Mouse (Mus musculus): ENCODE data around the gene Zscan18.
"Not testable (repeated sequence)": the region's sequence is repeated elsewhere in the genome, so short reads cannot be mapped to it uniquely, and the experiment has no call there.

The Zscan18 gene

DNA sequence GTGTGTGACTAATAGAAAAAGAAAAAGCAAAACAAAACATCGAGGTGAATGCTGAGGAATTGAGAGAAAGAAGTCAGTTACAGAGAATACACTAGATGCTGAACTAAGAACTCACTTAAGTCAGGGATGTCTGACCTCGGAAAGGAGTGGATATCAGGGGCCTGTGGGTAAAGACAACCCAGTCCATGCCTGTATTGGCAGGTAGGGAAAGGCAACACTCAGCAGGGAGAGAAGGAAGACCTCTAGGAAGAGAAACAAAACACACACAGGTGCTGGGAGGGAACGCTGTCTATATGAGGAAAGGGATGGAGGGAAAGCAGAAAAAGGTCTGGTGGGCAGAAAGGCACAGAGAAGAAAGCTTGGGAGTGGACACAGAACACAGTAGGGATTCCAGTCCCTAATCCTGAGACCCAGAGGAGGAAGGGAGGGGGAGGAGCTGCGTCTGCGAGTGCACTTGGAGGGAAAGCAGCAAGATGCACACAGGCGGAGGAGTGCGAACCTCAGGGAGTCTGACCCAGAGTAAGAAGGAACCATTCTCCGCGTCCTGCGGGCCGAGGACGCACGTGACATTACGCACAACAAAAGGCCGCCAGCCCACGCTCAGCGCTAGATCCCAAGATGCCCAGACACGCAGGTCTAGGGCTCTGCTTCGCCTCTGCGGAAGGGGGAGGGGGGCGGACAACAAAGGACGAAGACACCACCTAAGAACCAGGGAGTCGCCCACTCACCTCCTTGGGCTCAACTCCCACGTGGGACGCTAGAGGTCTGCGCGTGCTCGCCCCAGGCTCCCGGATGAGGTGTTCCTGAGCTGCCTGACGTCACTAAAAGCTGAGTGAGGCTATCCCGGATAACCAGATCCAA is at the start of gene Zscan18:
TSS of gene Zscan18 (minus strand) at position 770 of the 861 bp plus-strand sequence.
- DNase-seq = peak; percentile 75

DNA sequence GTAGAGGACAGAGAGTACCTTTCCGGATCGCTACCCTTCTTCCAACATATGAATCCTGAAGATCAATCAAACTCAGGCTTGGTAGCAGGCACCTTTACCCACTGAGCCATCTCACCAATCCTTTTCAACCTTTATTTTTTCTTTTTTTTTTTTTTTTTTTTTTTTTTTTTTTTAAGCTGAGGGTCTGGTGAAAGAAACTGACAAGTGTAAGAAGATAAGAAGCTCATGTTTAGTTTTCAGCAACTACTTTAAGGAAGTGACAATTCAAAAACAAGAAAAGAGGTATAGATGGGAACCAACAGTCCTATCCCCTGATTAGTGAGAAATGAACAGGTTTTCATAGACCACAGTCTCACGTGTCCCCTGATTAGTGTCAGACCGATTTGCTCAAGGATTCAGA is 32.3 kb upstream of the Zscan18 start:
- DNase-seq = no peak

DNA sequence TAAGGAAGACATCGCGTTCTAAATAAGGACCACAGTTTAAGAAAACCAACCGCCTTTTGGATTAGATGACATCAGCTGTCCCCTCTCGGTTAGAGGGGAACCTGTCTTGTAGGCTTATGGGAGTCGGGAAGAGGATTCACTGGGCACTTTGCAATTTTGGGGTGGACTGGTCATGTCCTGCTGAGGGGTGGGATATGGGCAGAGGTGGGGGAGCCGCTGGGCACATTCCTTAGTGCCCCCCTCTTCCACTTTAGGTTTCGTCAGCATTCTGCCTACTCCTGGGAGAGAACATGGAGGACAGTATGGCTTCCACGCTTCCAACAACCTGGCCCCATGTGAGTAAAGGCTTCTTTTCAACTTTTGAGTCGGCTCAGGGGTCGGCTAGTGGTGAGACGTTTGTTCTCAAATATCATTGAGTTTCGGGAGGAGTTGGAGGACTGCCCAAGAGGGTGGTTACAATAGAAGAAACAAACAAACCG is 31.8 kb upstream of the Zscan18 start:
- peak; percentile 19 for DNase-seq

DNA sequence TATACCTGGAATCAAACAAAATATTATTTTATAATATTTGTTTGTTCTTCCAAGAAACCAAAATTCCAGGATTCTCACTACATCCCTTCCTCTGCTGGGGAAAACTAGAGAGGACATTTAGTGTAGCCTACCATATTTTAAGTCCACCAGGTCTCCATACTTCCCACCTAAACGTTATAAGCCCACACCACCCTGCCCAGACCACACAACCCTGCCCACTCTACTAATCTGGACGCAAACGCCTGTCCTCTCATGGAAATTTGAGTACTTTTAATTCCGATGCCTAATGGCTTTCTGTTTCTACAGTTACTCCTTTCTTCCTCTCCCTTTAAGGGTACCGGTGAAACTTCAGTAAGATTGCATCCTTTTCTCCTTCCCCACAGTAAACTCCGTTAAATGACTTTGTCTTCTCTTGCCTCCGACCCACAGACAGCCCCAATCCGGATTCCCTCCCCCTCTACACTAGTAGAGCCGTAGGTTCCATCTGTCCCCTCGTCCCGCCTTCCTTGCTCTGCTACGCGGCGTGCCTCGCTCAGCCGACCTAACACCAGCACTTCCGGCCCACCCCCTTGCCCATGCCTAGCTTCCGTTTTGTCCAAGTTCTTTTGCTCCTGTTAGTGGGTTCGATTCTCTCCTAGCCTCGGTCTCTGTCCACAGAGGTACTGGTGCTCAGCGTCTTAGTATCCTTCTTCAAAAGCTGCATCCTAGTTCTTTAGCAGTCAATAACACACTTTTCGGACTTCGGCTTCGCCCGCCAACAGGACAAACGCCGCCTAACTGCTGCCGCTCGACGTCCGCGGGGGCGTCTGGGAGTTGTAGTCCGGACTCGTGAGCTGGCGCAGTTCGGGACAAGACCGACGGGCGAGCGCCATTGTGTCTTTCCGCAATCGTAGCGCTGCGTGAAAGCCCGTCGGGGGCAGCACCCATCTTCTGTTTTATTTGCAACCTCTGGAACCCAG is 31.0 kb upstream of the Zscan18 start, which contains the start of gene Zfp110:
TSS of gene Zfp110 (plus strand) at position 600 of the 959 bp plus-strand sequence.
- peak; percentile 93 for DNase-seq

DNA sequence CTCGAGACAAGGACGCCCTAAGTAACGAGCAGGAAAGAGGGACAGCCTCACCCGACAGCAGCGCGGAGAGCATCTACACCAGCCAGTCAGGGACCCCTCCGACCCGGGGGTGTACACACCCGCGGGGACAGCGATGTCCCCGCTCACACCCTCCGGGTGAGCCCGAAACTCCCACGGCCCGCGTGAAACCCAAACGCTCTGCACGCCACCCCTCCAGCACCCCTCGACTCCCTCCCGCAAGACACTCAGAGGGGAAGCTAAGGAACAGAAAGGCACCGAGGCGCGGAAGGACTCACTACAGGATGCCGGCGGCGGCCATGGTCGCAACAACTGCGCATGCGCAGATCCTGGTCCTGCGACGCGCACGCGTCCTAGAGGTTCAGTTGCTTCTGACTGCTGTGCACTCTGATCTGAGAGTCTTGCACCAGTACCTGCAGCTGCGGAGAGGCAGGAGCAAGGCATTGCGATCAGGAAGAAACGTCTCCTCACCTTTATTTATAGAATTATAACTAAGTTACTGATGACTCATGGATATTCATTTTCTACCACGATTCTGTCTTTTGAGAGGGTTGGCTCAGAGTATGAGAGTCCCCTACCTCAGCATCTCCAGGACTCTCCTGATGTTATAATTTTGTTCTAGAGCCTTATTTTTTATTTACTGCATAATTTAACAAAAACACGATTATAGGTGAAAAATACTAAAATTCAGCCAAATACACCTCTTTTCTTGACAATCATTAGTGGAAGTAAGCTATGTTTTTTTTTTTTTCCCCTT is 15.3 kb upstream of the Zscan18 start, which contains the start of gene Zfp329:
TSS of gene Zfp329 (minus strand) at position 338 of the 775 bp plus-strand sequence.
- DNase-seq = peak; percentile 94

DNA sequence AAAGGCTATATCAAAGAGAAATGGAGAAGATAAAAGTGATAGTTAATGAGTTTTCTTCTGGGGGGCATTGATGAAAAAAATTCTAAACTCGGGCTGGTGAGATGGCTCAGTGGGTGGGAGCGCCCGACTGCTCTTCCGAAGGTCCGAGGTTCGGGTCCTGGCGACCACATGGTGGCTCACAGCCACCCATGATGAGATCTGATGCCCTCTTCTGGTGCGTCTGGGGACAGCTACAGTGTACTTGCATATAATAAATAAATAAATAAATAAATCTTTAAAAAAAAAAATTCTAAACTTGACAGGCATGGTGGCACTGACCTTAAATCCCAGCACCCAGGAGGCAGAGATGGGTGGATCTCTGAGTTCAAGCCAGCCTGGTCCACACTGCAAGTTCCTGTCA is 12.1 kb upstream of the Zscan18 start:
- DNase-seq = no peak

DNA sequence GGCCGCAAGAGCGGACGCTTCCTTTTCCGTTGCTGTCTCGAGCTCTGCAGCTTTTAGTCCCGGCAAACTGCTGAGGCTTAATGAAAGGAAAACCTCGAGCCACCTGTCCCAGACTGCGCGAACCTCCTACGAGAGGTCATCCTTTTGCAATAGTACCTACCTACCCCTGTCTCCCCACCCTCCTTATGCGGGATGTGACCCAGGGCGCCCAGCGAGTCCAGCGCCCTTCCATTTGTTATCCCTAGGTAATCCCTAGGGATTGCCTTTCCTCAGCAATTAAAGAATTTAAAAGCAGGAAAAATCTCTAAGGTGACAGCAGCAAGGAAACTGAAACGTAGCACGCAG is 264 bp upstream of the Zscan18 start:
- no peak for DNase-seq

DNA sequence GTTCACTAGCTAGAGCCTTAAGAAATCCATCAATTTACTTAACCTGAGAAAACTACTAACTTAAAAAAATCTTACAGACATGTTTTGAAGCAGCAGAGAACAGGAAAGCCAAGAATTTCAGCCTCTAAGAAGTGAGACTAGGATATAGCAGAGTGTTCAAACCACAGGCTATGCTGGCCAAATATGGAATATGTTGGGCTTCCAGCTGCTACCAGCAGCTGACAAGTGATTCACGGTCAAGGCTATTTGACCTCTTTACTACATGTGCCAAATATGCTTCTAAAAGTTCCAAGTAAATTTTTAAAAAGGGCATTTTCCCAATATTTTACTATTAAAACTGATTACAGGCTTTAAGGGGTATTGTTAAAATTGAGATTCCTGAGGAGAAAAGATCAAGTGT is 3.9 kb downstream of the Zscan18 start:
- no peak for DNase-seq

DNA sequence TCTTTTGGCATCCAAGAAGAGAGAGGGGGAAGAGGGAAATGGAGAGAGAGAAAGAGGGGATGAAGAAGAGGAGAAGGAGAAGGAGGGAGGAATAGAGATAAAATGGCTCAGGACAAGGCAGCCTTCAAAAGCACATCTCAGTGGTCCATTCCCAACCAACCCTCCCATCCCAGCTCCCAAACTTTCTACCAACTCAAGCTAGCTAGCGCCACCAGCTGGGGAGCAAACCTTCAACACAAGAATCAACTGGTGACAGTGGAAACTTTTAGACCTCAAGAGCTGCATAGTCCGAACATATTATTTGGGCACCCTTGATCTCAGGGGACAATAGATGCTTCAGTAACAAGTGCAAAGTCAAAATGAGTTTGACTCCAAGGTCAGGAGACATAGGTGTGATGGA is 5.5 kb downstream of the Zscan18 start:
- DNase-seq = no peak

DNA sequence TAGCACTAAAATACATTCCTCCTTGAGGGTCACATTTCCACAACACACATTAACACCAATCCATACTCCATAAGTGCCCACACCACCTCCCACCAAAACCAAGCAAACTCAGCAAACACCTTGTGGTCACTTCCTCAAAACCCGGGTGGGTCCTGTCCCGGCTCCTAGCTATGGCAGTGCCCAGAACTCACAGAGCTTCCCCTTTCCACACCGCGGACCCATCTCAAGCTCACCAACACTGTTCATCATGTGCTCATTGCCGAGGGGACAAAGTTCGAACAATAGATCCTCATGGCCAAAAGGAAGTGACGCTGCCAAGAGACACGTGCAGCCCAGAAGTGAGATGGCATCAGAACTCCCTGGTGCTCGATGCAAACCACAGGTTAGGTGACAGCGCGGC is 10.8 kb downstream of the Zscan18 start:
- DNase-seq = not testable (repeated sequence)

DNA sequence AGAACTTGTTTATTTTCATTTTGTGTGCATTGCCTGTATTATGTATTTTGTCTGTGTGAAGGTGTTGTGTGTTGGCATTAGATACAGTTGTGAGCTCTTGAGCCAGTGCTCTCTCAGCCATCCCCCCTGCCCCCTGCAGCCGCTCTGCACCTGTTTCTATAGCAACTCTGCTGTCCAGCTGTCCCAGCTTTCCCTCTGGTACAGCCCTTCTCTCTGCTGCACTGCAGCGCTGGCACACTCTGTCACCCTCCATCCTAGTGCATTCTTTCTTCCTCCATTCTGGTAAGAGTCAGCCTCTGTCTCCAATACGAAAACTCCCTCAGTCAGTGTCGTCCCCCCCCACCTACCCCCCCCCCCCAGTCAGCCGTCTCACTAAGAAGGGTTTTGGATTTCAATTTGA is 15.4 kb downstream of the Zscan18 start:
- no peak for DNase-seq

DNA sequence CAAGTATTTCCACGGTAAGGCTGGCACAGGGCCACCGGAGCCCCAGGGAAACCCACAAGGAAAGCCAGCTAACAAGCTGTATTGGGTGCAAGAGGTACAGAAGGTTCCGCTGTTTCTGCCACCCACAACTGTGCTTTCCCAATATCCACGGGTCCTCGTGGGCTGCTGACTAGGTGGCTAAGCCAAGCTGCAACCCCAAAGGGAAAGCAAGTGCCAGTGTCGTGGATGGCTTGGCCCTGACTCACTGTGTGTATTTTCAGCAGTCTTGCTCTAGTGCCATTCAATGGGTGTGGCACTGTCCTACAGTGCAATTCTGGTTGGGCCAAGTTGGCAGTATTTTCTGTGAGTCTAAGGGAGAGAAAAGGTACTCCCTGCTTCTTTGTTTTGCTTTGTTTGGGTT is 16.1 kb downstream of the Zscan18 start:
- DNase-seq = no peak

DNA sequence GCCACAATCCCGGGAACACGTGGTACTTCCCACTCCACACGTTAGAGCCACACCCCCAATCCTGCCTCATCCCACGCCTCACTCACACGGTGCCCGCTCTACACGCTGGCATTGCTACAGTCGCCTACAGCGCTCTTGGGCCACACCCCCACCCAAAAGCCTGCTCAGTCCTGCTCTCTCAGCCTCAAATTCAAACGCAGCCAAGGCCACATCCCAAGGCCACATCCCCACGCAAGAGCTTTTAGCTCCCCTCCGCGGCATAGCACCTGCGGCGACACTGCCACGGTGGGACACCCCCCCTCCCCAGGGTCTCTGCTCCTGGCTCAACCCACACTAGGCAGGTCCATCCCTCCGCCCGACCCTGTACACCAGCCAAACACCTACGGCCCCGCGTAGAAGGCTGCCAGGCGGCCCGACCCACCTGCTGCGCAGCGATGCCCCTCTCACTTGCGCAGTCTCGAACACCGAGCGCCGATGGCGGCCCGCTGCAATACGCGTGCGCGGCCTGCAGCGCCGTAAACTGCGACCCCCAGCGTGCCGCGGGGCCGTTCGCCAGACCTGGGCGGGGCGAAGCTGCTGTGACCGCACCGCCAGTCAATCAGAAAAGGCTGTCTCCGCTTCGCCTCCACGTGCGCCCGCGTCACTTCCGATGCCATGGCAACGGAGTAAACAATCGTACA is 23.1 kb downstream of the Zscan18 start:
- DNase-seq = peak; percentile 84

DNA sequence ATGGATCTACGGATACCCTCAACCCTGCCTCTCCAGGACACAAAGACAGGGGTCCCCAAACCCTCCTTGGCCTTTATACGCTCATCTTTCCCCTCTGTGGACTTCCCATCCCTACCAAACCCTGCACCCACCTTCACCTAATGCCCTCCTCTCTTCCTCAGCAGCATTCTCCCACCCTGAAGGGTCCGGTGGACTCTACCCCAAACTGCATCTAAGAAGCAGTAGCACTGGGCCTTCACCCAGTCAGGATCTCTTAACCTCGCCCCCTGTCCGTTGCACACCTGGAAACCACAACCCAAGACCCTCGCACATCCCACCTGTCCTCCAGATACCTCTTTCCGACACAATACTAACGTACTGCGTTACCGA is 23.7 kb downstream of the Zscan18 start:
- DNase-seq = no peak

DNA sequence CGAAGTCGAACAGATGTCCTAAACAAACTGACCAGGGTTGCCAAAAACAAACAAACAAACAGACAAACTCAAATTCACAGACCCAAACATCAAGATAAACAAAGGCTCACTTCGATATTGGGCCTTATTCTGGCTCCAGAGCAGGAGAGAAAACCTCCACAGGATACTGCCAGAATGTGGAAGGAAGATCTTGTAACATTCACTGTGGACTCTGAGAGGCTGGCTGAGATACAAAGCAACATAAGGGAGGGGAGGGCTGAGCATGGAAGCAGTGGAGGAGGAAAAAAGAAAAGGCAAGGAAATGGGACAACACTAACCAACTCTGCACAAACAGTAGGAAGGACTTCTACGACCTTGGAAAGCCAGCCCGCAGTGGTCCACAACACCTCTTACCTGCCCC is 24.3 kb downstream of the Zscan18 start:
- DNase-seq = no peak

DNA sequence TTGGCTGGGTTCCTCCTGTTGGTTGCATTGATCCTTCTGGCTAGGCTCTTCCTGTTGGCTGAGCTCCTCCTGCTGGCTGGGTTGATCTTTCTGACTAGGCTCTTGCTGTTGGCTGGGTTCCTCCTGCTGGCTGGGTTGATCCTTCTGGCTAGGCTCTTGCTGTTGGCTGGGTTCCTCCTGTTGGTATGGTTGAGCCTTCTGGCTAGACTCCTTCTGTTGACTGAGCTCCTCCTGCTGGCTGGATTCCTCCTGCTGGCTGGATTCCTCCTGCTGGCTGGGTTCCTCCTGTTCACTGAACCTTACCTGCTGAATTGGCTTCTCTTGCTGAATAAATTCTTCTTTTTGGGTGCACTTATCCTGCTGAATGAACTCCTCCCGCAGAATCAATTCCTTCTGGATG is 28.8 kb downstream of the Zscan18 start:
- DNase-seq = peak; percentile 9

DNA sequence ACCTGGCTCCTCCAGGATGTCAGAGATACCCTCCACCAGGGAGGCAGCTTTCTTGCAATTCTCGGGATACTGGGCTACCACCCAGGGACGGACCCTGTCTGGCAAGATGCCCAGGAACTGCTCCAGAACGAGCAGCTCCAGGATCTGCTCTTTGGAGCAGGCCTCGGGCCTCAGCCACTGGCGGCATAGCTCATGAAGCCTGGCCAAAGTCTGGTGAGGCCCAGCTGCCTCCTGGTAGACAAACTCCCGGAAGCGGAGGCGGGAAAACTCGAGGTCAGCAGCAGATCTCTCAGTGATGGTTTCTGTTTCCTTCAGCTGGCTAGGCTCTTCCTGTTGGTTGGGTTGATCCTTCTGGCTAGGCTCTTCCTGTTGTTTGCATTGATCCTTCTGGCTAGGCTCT is 29.3 kb downstream of the Zscan18 start:
- no peak for DNase-seq

DNA sequence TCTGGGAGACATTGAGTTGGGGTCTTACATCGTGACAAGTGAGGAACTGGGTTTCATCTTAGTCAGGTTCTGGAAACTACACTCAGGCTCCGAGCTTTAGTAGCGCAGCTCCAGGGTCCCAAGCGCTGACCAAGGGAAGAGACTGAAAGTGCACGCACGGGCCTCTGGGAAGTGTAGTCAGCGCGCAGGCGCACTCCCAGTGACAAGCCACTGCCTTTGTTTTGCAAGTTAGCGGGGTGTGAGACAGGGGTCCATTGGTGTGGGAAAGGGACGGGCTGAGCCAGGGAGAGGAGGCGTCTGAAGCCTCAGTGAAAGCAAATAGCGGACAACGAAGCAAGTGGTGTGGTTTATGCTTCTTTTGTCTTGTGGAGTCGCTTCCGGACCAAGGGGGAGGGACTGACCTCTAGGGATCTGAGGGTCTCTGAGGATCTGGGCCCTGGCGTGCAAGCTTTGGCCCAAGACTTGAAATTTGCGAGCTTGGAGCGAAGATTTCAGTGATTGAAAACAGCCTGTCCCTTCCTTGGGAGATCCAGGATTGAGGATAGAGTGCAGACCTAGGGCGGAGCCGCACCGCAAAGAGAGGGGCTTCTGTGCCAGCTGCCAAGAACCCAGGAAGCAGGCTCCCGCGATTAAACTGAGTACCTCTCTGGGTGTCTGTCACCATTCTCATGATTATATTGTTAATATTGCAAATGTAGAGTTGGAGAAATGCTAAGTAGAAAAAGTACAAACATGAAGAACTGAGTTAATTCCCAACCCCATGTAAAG is 53.8 kb downstream of the Zscan18 start:
- no peak for DNase-seq

DNA sequence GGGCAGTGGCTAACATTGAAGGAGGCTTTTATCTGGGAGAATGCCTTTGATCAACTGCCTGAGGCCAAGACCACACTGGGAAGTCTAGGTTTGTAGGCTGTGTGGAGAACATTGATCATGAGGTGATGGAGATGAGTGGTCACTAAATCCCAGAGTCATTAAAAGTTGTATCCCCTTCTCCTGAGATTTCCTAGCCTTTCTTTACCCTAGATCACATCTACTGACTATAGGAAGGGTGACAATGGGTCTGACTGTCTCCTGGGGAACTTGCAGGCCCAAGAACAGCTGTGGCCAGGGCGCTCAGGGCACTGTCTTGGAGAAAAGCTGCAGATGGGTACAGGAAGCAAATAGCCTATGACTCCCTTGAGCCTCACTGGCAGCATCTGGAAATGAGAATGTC is 68.5 kb downstream of the Zscan18 start, which contains the start of gene Vmn2r56:
TSS of gene Vmn2r56 (minus strand) at position 101 of the 400 bp plus-strand sequence.
- no peak for DNase-seq

Measured in kidney, postnatal 14 days (tissue).